Mouse (Mus musculus) ES-E14 (cell line): ENCODE data around the gene Slc2a9. TPM values are rescaled to one million over a fixed set of nuclear protein-coding genes. Genes with fewer than 3 reads are reported as not detected.
A peak's percentile ranks its signal among the peaks of the same experiment; 100 is the strongest.

ENCODE experiments used
- DNase-seq: peaks from one replicate; pipeline ENCODE4 v3.0.0-alpha.2; 2013; ENCODE audit warnings: low read depth, low spot score
- H3K27ac ChIP-seq: 2 replicates; pipeline ENCODE4 v1.5.1; 2012; ENCODE audit warnings: low read depth, mild to moderate bottlenecking, low read length, moderate library complexity, mixed read lengths; ENCODE audit not compliant: poor library complexity, insufficient read depth, severe bottlenecking
- H3K36me3 ChIP-seq: 2 replicates; pipeline ENCODE4 v1.6.1; 2012; ENCODE audit warnings: mild to moderate bottlenecking, low read length, moderate library complexity, mixed read lengths; ENCODE audit not compliant: control insufficient read depth, poor library complexity, insufficient read depth, severe bottlenecking
- H3K4me1 ChIP-seq, 2 experiments: fragments of 150-350 bp in 1 of 2; sonication (generic) in 1 of 2; 2 replicates each; pipeline ENCODE4 v1.6.1; 2012; ENCODE audit warnings: low read length in 2 of 2, mild to moderate bottlenecking in 1 of 2, mixed read lengths in 1 of 2; ENCODE audit not compliant: control insufficient read depth in 2 of 2, insufficient read depth in 2 of 2, poor library complexity in 1 of 2
- H3K4me3 ChIP-seq, 2 experiments: fragments of 150-350 bp in 1 of 2; sonication (generic) in 1 of 2; 2 replicates each; pipeline ENCODE4 v1.5.1; 2012; ENCODE audit warnings: low read length in 2 of 2, low read depth in 1 of 2, mild to moderate bottlenecking in 1 of 2, mixed read lengths in 1 of 2; ENCODE audit not compliant: insufficient read depth in 1 of 2, poor library complexity in 1 of 2, severe bottlenecking in 1 of 2
- H3K9ac ChIP-seq: 2 replicates; pipeline ENCODE4 v1.6.1; 2012; ENCODE audit warnings: low read depth, mild to moderate bottlenecking, low read length, mixed read lengths; ENCODE audit not compliant: poor library complexity, insufficient read depth, severe bottlenecking
- H3K9me3 ChIP-seq: fragments of 150-350 bp; sonication (generic); 2 replicates; pipeline ENCODE4 v1.6.1; 2012; ENCODE audit warnings: low read depth, mild to moderate bottlenecking, low read length; ENCODE audit not compliant: control insufficient read depth, insufficient read depth
- CHD2 ChIP-seq: IDR thresholded peaks from 2 replicates; pipeline ENCODE4 v1.6.1; 2014; ENCODE audit warnings: mild to moderate bottlenecking, low read depth, low read length, inconsistent platforms
- HCFC1 ChIP-seq: IDR thresholded peaks from 2 replicates; pipeline ENCODE4 v1.6.1; 2012; ENCODE audit warnings: low read length, inconsistent platforms, borderline replicate concordance; ENCODE audit not compliant: insufficient read depth
- MAFK ChIP-seq: IDR thresholded peaks from 2 replicates; pipeline ENCODE4 v1.6.1; 2014; ENCODE audit warnings: mild to moderate bottlenecking, low read depth, low read length, inconsistent platforms; ENCODE audit not compliant: insufficient read depth
- ZC3H11A ChIP-seq: IDR thresholded peaks from 2 replicates; pipeline ENCODE4 v1.6.1; 2012; ENCODE audit warnings: low read depth, mild to moderate bottlenecking, inconsistent platforms, low read length, borderline replicate concordance
- ZNF384 ChIP-seq: IDR thresholded peaks from 2 replicates; pipeline ENCODE4 v1.6.1; 2012; ENCODE audit warnings: low read depth, low read length, inconsistent platforms
- in situ Hi-C, 2 experiments: fragments of 600-800 bp; cut with MboI; formaldehyde crosslinking; loops; one replicate each; pipeline ENCODE4 v1.15.1; 2025; ENCODE audit warnings: low sequenced_read_pairs in 2 of 2, inconsistent platforms in 1 of 2; ENCODE audit not compliant: unreplicated experiment in 2 of 2
- total RNA-seq: library from RNA; depleted of rRNA; stranded (reverse); fragments of 300-350 nt; gene quantifications from 2 replicates; pipeline ENCODE4 v1.2.3, GENCODE M21; 2012

Gene Slc2a9
- total RNA-seq, 1 experiment: 0.71 TPM

GRCm38 (mm10) chr5:38512991-38513390 is 10.0 kb upstream of the Slc2a9 start:
- no peaks in the 10 kb centered on the region for H3K36me3 ChIP-seq
- in situ Hi-C loops: loop anchor here in 1 of 2 experiments (10.0 kb wide), 1 partner anchor 208 kb away; no protein-coding TSS in a partner anchor
- no peaks in the 10 kb centered on the region for H3K9me3 ChIP-seq
- H3K27ac ChIP-seq: no peak overlapping the region
- no peak overlapping the region for H3K4me3 ChIP-seq
- TF ChIP-seq HCFC1 (no peak), MAFK (no peak), ZNF384 (no peak), ZC3H11A (no peak), CHD2 (no peak)
- peak; percentile 56 for DNase-seq
- H3K4me1 ChIP-seq: peaks cover 0 to 2% of the 10 kb centered on the region in 2 experiments; a peak in 1 of 4 replicates
- no peak overlapping the region for H3K9ac ChIP-seq

- H3K9ac ChIP-seq: no peak overlapping the region
- H3K9me3 ChIP-seq: no peaks in the 10 kb centered on the region
- TF ChIP-seq HCFC1: no peak
- no peak for TF ChIP-seq ZNF384
- TF ChIP-seq ZC3H11A: no peak
- no peak for TF ChIP-seq MAFK
- TF ChIP-seq CHD2: no peak
- H3K4me3 ChIP-seq: no peak overlapping the region
- H3K27ac ChIP-seq: no peak overlapping the region
- H3K4me1 ChIP-seq: no peaks in the 10 kb centered on the region
- in situ Hi-C loops: no loop called here
- no peak for DNase-seq
- no peaks in the 10 kb centered on the region for H3K36me3 ChIP-seq
Measured at GRCm38 (mm10) chr5:38509568-38509967, 6.6 kb upstream of the Slc2a9 start.

- Histone ChIP-seq H3K36me3 (no peaks in the 10 kb centered on the region), H3K9me3 (no peaks in the 10 kb centered on the region), H3K27ac (no peak overlapping the region), H3K9ac (no peak overlapping the region), H3K4me1 (no peaks in the 10 kb centered on the region), H3K4me3 (no peak overlapping the region)
- no peak for TF ChIP-seq MAFK
- TF ChIP-seq CHD2: no peak
- no peak for TF ChIP-seq ZNF384
- no peak for TF ChIP-seq HCFC1
- TF ChIP-seq ZC3H11A: no peak
- in situ Hi-C loops: no loop called here
- no peak for DNase-seq
Measured at GRCm38 (mm10) chr5:38505435-38505765, 2.5 kb upstream of the Slc2a9 start.

- no peaks in the 10 kb centered on the region for H3K4me1 ChIP-seq
- H3K27ac ChIP-seq: no peak overlapping the region
- H3K9me3 ChIP-seq: no peaks in the 10 kb centered on the region
- in situ Hi-C loops: no loop called here
- H3K9ac ChIP-seq: no peak overlapping the region
- H3K4me3 ChIP-seq: no peak overlapping the region
- no peak for TF ChIP-seq HCFC1
- TF ChIP-seq MAFK: no peak
- TF ChIP-seq ZC3H11A: no peak
- TF ChIP-seq CHD2: no peak
- TF ChIP-seq ZNF384: no peak
- DNase-seq: no peak
- H3K36me3 ChIP-seq: no peaks in the 10 kb centered on the region
Measured at GRCm38 (mm10) chr5:38504747-38505434, 1.9 kb upstream of the Slc2a9 start.
